Mouse (Mus musculus) forebrain, embryonic 12.5 days (tissue): Measurements from ENCODE around the gene Pop5. TPM values are rescaled to one million over a fixed set of nuclear protein-coding genes. Genes with fewer than 3 reads are reported as not detected.
A peak's percentile ranks its signal among the peaks of the same experiment; 100 is the strongest.

ENCODE experiments used
- ATAC-seq: fragments of 200-750 bp; cut with Nextera tagmentation; 2 replicates; pipeline ENCODE4 v1.8.0; 2017; ENCODE audit warnings: moderate TSS enrichment; ENCODE audit not compliant: low FRiP score
- H3K27ac ChIP-seq: fragments of 300-500 bp; sonication (generic); 2 replicates; pipeline ENCODE4 v1.5.1; 2016; ENCODE audit warnings: mild to moderate bottlenecking
- H3K27me3 ChIP-seq: fragments of 300-500 bp; sonication (generic); 2 replicates; pipeline ENCODE4 v1.6.1; 2016; ENCODE audit warnings: mild to moderate bottlenecking
- H3K36me3 ChIP-seq: fragments of 300-500 bp; sonication (generic); replicated peaks from 2 replicates; pipeline ENCODE4 v1.6.1; 2016; ENCODE audit warnings: mild to moderate bottlenecking
- H3K4me1 ChIP-seq: fragments of 300-500 bp; sonication (generic); 2 replicates; pipeline ENCODE4 v1.6.1; 2016
- H3K4me2 ChIP-seq: fragments of 300-500 bp; sonication (generic); 2 replicates; pipeline ENCODE4 v1.6.1; 2016; ENCODE audit warnings: mild to moderate bottlenecking, moderate library complexity
- H3K4me3 ChIP-seq: fragments of 300-500 bp; sonication (generic); replicated peaks from 2 replicates; pipeline ENCODE4 v1.5.1; 2016; ENCODE audit warnings: mild to moderate bottlenecking
- H3K9ac ChIP-seq: fragments of 300-500 bp; sonication (generic); 2 replicates; pipeline ENCODE4 v1.6.1; 2016; ENCODE audit warnings: mild to moderate bottlenecking
- H3K9me3 ChIP-seq: fragments of 300-500 bp; sonication (generic); 2 replicates; pipeline ENCODE4 v1.6.1; 2016
- WGBS: fragments of 180-500 bp; shearing (Covaris S2); methylation state at CpG from one replicate; pipeline ENCODE4 v1.1.7; 2016; 5-methylcytosine and 5-hydroxymethylcytosine counted together
- polyA plus RNA-seq: library from polyadenylated mRNA; unstranded; fragments of >200 nt; fragmentation: Nextera tagmentation; extraction: Ambion mirVana; gene quantifications from 2 replicates; pipeline ENCODE4 v1.2.1, GENCODE M21; 2016

Pop5 gene
- polyA plus RNA-seq, 1 experiment from 2014 or later, result 97.1 TPM

DNA sequence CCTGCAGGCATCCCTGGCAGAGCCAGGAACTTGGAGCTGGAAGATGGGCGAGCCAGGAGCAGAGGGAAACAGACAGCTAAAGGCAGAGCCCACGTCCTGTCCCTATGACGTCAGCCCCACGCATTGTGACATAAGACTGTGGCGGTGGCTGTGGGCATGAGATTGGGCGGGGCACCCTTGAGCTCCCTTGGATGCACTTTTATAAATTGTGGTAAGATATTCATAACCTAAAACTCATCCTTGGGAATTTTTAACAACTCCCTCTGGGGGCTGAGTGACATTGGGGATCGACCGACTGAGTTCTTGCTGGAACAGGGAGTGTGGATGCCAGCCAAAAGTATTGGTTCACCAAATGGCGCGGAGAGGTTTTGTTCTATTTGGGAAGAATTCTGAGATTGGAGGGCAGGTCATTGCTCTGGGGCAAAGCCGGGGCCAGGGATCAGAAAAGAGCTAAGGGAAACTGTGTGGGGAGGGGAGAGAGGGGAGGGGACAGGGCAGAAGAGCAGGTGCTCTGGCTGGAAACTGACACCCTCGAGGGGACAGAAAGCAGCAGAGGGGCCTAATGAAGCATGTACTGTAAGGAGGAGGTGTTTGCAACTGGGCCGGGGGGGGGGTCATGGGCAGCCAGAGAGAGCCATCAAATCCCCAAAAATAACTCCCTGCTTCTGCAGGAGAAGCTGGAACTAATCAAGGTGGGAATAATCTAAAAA, 14.6 kb upstream of the Pop5 start:
- no peaks in the 10 kb centered on the region for H3K36me3 ChIP-seq
- H3K4me3 ChIP-seq, result no peak overlapping the region
- H3K9me3 ChIP-seq, result no peaks in the 10 kb centered on the region
- H3K27me3 ChIP-seq, result peaks cover 7% of the 10 kb centered on the region
- no peak overlapping the region for H3K9ac ChIP-seq
- no peak for ATAC-seq
- WGBS, result 48% methylated on average over 13 of the region's 13 CpGs
- H3K27ac ChIP-seq, result no peak overlapping the region
- no peak overlapping the region for H3K4me2 ChIP-seq
- peaks cover 5% of the 10 kb centered on the region for H3K4me1 ChIP-seq

DNA sequence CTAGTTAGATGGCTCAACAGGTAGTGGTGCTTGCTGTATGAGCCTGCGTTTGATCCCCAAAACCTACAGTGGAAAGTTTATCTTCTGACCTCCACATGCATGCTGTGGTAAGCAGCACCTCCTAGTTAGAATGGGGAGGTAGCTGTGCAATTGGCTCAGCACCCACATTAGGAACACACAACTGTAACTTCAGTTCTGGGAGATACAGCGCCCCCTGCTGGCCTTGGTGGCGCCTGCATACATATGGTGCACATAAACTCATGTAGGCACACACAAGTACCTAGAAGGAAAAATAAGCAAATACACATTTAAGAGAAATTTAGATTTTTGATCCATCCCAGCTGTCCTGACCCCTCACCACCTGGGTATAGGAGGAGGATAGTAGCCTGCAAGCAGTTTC, 13.2 kb upstream of the Pop5 start:
- no peak overlapping the region for H3K27ac ChIP-seq
- no peak overlapping the region for H3K4me3 ChIP-seq
- no peaks in the 10 kb centered on the region for H3K36me3 ChIP-seq
- 83% methylated on average over 3 of the region's 3 CpGs for WGBS
- no peak overlapping the region for H3K4me2 ChIP-seq
- peaks cover 5% of the 10 kb centered on the region; the same call in 1 of the 2 replicates for H3K4me1 ChIP-seq
- no peaks in the 10 kb centered on the region for H3K9me3 ChIP-seq
- peaks cover 4% of the 10 kb centered on the region for H3K27me3 ChIP-seq
- no peak for ATAC-seq
- H3K9ac ChIP-seq, result no peak overlapping the region

DNA sequence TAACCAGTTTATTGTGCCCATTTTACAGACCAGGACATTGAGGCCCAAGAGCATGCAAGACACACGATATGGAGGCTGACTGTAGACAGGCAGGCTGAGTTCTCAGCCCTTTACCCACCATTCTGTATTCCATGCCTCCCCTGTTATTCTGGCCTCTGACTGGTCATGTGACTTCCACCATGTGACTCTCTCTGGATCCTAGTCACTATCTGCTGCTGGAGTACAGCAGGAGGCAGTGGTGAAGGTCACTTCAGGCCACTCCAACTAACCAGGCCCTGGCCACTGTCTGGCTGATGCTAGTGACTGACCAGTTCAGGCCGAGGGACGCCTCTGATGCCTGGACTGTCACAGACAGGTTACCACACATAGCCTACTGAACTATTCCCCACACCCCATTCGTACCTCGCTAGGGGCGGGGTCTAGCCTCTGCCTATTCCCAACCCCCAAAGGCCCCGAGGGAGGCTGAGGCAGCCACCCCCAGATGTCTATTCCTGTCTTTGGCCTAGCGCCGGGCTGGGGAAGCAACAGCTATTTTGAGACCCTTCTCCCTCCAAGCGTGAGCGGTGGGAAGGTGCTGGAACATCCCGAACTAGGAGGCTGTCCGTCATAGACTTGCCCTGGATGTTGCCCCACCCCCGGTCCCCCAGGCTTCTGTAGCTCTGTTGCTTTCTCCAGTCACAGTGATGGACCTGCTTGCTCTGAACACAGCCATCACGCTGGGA, 4.6 kb upstream of the Pop5 start:
- 54% methylated on average over 15 of the region's 15 CpGs for WGBS
- H3K4me2 ChIP-seq, result no peak overlapping the region
- peaks cover 42% of the 10 kb centered on the region for H3K27me3 ChIP-seq
- no peaks in the 10 kb centered on the region for H3K36me3 ChIP-seq
- no peak for ATAC-seq
- H3K27ac ChIP-seq, result no peak overlapping the region
- no peak overlapping the region for H3K4me3 ChIP-seq
- peaks cover 15% of the 10 kb centered on the region for H3K4me1 ChIP-seq
- no peak overlapping the region for H3K9ac ChIP-seq
- no peaks in the 10 kb centered on the region for H3K9me3 ChIP-seq

DNA sequence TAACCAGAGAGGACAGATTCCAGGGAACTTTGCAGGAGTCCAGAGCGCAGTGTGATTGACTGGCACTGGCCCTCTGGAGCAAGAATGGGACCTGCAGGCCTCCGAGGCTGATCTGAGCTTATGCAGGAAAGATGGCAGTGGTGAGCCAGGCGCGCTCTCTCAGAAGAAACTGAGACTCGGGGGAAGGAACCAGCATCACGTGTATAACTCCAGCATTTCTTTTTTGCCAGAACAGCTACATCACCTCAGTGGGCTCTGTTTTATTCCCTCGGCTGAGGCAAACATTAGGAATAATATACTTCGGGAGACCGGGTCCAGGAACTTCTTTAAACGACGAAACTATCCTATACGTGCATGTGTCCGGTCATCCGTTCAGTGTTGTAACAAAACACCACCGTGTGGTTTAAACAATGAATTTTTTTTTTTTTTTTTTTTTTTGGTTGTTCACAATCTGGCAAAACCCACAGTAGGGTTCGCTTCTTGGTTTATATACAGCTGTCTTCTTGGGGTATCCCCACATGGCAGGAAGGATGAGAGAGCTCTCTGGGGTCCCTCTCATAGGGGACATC, 4.0 kb upstream of the Pop5 start:
- Histone ChIP-seq H3K9ac (no peak overlapping the region), H3K4me3 (no peak overlapping the region), H3K4me2 (no peak overlapping the region), H3K4me1 (peaks cover 15% of the 10 kb centered on the region), H3K9me3 (no peaks in the 10 kb centered on the region), H3K36me3 (no peaks in the 10 kb centered on the region), H3K27me3 (peaks cover 45% of the 10 kb centered on the region), H3K27ac (no peak overlapping the region)
- WGBS, result 46% methylated on average over 16 of the region's 16 CpGs
- ATAC-seq, result no peak

DNA sequence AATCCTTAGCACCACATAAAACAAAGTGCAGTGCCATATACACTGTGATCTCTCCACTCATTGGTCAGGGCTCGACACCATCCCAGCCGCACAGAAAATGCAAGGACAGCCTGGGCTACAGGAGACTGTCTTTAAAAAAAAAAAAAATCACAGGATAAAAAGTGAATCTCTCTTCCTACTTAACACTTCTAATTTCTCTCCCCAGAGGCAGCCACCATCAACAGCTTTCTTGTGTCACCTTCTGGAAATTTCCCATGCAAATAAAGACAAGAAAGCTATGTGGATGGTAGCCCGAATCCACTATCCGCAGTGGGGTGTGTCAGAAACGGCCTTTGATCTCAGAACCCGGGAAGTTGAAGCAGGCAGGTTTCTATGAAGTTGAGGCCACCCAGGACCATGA, 3.1 kb upstream of the Pop5 start:
- Histone ChIP-seq H3K4me3 (no peak overlapping the region), H3K36me3 (no peaks in the 10 kb centered on the region), H3K4me2 (no peak overlapping the region), H3K9me3 (no peaks in the 10 kb centered on the region), H3K27ac (no peak overlapping the region), H3K4me1 (peaks cover 17% of the 10 kb centered on the region), H3K27me3 (peaks cover 48% of the 10 kb centered on the region), H3K9ac (no peak overlapping the region)
- WGBS, result 75% methylated on average over 6 of the region's 6 CpGs
- no peak for ATAC-seq

DNA sequence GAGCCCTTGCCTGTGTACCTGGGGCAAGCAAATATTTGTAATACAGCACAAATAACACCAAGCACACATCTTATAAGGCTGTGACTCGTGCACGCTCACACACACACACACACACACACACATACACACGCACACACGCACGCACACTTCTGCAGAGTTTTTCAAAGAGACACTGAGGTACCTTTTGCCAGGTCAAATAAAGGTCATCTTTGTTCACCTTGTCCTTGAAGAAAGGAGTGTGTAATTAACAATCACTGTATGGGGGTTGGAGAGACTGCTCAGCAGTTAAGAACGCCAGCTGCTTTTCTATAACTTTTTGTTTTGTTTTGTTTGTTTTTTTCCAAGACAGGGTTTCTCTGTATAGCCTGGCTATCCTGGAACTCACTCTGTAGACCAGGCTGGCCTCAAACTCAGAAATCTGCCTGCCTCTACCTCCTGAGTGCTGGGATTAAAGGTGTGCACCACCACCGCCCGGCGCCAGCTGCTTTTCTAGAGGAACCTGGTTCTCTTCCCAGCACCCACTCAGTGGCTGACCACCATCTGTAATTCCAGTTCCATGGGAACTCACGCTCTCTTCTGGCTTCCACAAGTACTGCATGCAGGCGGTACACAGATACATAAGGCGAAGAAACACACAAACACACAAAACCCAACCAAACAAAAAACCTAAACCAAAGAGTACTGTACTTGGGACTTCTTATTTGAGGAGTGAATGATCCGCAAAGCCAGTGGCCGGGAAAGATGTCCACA, 2.4 kb upstream of the Pop5 start:
- 90% methylated on average over 14 of the region's 14 CpGs for WGBS
- no peak for ATAC-seq
- no peak overlapping the region for H3K4me3 ChIP-seq
- no peak overlapping the region for H3K9ac ChIP-seq
- H3K27ac ChIP-seq, result no peak overlapping the region
- no peak overlapping the region for H3K4me2 ChIP-seq
- no peaks in the 10 kb centered on the region for H3K36me3 ChIP-seq
- peaks cover 48% of the 10 kb centered on the region for H3K27me3 ChIP-seq
- H3K4me1 ChIP-seq, result peaks cover 20% of the 10 kb centered on the region
- H3K9me3 ChIP-seq, result no peaks in the 10 kb centered on the region

DNA sequence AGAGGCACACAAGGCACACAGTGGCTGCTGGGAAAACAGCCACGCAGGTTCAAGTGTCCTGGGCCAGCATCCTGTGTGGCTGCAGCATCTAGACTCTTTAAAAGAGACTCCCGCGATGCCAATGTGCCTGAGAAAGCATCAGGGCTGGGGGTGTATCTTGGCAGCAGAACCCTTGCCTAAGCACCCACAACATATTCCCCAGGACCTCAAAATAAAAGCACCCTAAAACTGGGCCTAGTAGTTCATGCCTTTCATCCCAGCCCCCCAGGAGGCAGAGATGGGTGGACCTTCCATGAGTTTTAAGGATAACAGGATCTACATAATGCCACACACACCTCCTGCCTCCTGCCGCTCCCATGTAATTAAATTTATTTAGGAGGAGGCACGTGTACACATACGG, 1.1 kb upstream of the Pop5 start:
- peaks cover 31% of the 10 kb centered on the region for H3K4me1 ChIP-seq
- no peaks in the 10 kb centered on the region for H3K36me3 ChIP-seq
- H3K9ac ChIP-seq, result no peak overlapping the region
- WGBS, result 44% methylated on average over 6 of the region's 6 CpGs
- no peak overlapping the region for H3K4me3 ChIP-seq
- H3K27ac ChIP-seq, result no peak overlapping the region
- H3K27me3 ChIP-seq, result peaks cover 52% of the 10 kb centered on the region
- no peaks in the 10 kb centered on the region for H3K9me3 ChIP-seq
- 0 out of 2 replicates have a peak overlapping the region, but pooled peaks have one; percentile 82 for H3K4me2 ChIP-seq
- no peak for ATAC-seq

DNA sequence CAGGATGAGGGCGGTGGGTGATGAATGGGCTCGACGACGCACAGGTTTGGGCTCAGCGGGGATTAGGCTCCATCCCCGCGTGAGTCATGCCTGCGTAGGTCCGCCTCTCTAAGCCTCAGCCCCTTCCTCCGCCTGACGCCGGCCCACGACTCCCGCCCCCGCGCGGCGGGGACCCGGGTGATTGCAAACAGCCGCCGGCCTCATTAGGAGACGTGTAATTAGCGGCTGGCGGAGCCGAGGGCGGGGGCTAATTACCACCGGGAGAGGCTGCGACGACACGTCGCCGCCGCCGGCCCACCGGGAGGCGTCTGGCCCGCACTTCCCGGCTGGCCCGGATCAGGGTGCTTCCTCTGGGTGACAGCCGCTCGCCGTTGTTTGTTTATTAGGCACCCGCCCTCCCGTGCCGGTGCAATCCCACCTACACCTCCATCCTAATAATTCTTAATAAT, 289 bp upstream of the Pop5 start:
- Histone ChIP-seq H3K36me3 (peaks cover 7% of the 10 kb centered on the region), H3K27ac (peak overlapping the region; percentile 76), H3K4me2 (peak overlapping the region; percentile 82), H3K4me1 (peaks cover 31% of the 10 kb centered on the region), H3K4me3 (peak overlapping the region; percentile 47), H3K27me3 (peaks cover 52% of the 10 kb centered on the region), H3K9ac (peak overlapping the region; percentile 61), H3K9me3 (no peaks in the 10 kb centered on the region)
- ATAC-seq, result peak; percentile 55
- WGBS, result under 1% methylated on average over 44 of the region's 45 CpGs

DNA sequence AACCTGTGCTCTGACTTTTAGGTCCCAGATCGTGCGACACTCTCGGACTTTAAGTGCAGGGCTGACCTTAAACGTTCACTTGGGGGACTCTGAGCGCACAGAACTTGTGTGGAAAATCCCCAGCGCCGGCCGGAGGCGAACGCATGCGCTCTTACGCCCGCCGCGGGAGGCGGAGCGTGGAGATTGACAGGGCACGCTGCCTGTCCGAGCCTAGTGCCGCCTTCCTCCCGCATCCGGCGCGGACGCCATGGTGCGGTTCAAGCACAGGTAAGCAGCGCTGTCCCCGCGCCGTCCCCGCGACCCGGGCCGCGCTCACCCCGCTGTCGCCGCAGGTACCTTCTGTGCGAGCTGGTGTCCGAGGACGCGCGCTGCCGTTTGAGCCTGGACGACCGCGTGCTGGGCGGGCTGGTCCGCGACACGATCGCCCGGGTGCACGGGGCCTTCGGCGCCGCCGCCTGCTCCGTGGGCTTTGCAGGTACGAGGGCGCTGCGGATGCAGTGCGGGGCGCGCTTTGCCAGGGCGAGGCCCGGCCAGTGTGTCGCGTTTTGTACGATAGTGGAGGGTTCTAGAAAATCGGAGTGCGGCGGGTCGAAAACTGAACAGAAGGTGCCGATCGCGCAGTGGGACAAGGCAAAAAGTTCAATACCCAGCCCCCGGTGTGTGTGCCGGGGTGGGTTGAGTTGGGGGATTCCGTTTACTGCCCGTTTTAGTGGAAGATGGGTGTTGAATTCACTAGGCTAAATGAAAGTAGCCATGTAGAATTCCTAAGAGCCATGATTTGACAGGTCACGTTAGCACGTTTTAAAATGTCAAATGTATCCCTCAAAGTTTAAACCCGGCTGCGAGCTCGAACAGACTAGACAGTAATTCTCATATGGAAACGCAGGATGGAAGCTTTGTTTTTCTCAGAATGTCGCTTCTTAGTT, 2.4 kb downstream of the Pop5 start:
- WGBS, result under 1% methylated on average over 86 of the region's 88 CpGs
- peaks cover 35% of the 10 kb centered on the region for H3K27me3 ChIP-seq
- peaks cover 34% of the 10 kb centered on the region for H3K36me3 ChIP-seq

DNA sequence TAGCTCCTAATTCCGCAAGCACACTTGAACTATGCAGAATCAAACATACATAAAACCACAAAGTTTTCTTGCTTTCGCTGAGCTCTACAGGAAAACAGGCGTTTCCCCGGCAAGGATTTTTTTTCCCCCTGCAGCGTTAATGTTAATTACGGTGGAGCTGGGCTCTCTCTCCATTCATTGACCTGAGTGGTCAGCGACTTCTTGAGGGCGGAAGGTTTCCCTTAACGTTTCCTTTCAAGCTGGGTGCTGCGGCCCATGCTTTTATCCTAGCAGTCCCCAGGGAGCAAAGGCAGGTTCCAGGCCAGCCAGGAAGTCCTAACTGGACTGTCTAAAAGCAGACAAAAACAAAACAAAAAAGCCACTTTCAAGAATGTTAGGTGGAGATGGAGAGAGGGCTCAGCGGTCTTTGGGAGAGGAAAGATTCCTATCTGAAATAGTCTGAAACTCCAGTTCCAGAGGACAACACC, 3.1 kb downstream of the Pop5 start:
- WGBS, result 4% methylated on average over 11 of the region's 11 CpGs
- Histone ChIP-seq H3K27ac (no peak overlapping the region), H3K4me3 (peak overlapping the region; percentile 90), H3K9ac (peak overlapping the region; percentile 87; the same call in 1 of the 2 replicates), H3K9me3 (no peaks in the 10 kb centered on the region), H3K27me3 (peaks cover 28% of the 10 kb centered on the region), H3K4me1 (peaks cover 26% of the 10 kb centered on the region), H3K4me2 (peak overlapping the region; percentile 94), H3K36me3 (peaks cover 41% of the 10 kb centered on the region)
- no peak for ATAC-seq

More for the DNA sequence above, 2.4 kb downstream of the Pop5 start:
- 0 out of 2 replicates have a peak overlapping the region, but pooled peaks have one; percentile 66 for H3K27ac ChIP-seq
- peak; percentile 80 for ATAC-seq
- H3K9ac ChIP-seq, result peak overlapping the region; percentile 87
- peak overlapping the region; percentile 94 for H3K4me2 ChIP-seq
- no peaks in the 10 kb centered on the region for H3K9me3 ChIP-seq
- peaks cover 26% of the 10 kb centered on the region for H3K4me1 ChIP-seq
- H3K4me3 ChIP-seq, result peak overlapping the region; percentile 90

DNA sequence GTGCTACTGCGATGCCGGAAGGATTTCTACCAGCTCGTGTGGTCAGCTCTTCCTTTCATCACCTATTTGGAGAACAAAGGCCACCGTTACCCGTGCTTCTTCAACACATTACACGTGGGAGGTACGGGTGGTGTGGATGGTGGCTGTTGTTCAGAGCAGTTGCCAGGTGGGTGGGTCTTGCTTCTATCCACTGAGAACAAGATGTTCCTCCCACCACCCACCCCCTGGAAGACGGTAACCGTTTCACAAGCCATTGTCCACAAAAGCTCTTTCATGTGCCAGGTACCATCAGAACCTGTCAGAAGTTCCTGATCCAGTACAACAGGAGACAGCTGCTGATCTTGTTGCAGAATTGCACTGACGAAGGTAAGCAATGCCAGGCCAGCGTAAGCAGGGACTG, 4.6 kb downstream of the Pop5 start:
- H3K4me3 ChIP-seq, result no peak overlapping the region
- no peak overlapping the region for H3K9ac ChIP-seq
- 87% methylated on average over 11 of the region's 11 CpGs for WGBS
- H3K27ac ChIP-seq, result no peak overlapping the region
- no peaks in the 10 kb centered on the region for H3K9me3 ChIP-seq
- peaks cover 21% of the 10 kb centered on the region for H3K4me1 ChIP-seq
- no peak overlapping the region for H3K4me2 ChIP-seq
- peaks cover 16% of the 10 kb centered on the region for H3K27me3 ChIP-seq
- ATAC-seq, result no peak
- peaks cover 55% of the 10 kb centered on the region for H3K36me3 ChIP-seq
